Mouse (Mus musculus): ENCODE data around the gene Pstpip1.

DNA sequence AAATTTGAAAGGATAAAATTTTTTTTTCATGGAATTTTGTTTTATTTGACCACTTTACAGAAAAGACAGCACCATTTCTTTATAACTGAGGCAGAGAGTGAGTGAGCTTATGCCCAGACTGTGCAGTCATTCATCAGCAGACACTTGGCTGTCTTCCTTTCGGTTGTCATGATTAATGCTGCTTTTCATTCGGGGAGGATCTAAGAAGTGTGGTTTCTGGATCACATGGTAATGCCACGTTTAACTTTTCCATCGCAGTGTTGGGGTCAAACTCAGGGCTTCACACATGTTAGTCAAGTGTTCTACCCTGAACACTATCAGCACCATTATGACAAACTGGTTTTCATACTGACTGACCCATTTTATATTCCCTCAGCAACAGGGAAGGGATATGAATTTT, 11.3 kb downstream of the Pstpip1 start:
- TF ChIP-seq POLR2A (IDR thresholded peaks at IDR 0.05; ENCODE audit: control insufficient read depth, extremely low read depth, insufficient read depth, low read length, poor library complexity) (no peak), CTCF (IDR thresholded peaks at IDR 0.05; ENCODE audit: borderline replicate concordance, control insufficient read depth, extremely low read depth, insufficient read depth, low read length, poor library complexity) (no peak)

Data from thymus, adult 2 months (tissue).